Mouse (Mus musculus): ENCODE measurements at regions not wholly inside any gene's neighbourhood (a gene's known extent, or its start where the extent isn't known, plus 50 kb on each side); places are given as distances from the start of the nearest gene placed in this dataset.

- H3K9ac ChIP-seq (ENCODE audit: low read depth, low read length) = no peak overlapping the region
- no peak for ATAC-seq
- WGBS = 73% methylated on average over 4 of the region's 4 CpGs
- H3K4me3 ChIP-seq (ENCODE audit: low read length) = no peak overlapping the region
- no peaks in the 10 kb centered on the region for H3K27me3 ChIP-seq (replicated peaks; ENCODE audit: control insufficient read depth, insufficient read depth, low read length)
- H3K4me2 ChIP-seq (ENCODE audit: low read length) = no peak overlapping the region
- no peaks in the 10 kb centered on the region for H3K9me3 ChIP-seq (ENCODE audit: control insufficient read depth, low read length)
- H3K27ac ChIP-seq (ENCODE audit: low read depth, low read length) = no peak overlapping the region
- no peaks in the 10 kb centered on the region for H3K4me1 ChIP-seq (ENCODE audit: control insufficient read depth, insufficient read depth, low read depth, low read length)
- H3K36me3 ChIP-seq (ENCODE audit: control insufficient read depth, insufficient read depth, low read length) = no peaks in the 10 kb centered on the region
Measured at GRCm38 (mm10) chr5:51882594-51882993, 307.7 kb downstream of the Dhx15 start.

- ATAC-seq = no peak
- Histone ChIP-seq H3K4me1 (ENCODE audit: control insufficient read depth, insufficient read depth, low read depth, low read length) (no peaks in the 10 kb centered on the region), H3K4me3 (ENCODE audit: low read length) (no peak overlapping the region), H3K4me2 (ENCODE audit: low read length) (no peak overlapping the region), H3K9ac (ENCODE audit: low read depth, low read length) (no peak overlapping the region), H3K27me3 (replicated peaks; ENCODE audit: control insufficient read depth, insufficient read depth, low read length) (no peaks in the 10 kb centered on the region), H3K36me3 (ENCODE audit: control insufficient read depth, insufficient read depth, low read length) (no peaks in the 10 kb centered on the region), H3K9me3 (ENCODE audit: control insufficient read depth, low read length) (no peaks in the 10 kb centered on the region), H3K27ac (ENCODE audit: low read depth, low read length) (no peak overlapping the region)
- 86% methylated on average over 3 of the region's 3 CpGs for WGBS
Measured at GRCm38 (mm10) chr5:51882173-51882572, 308.1 kb downstream of the Dhx15 start.

GRCm38 (mm10) chr5:51876846-51877245 is 309.3 kb upstream of the Ppargc1a start:
- H3K9me3 ChIP-seq (ENCODE audit: control insufficient read depth, low read length) = no peaks in the 10 kb centered on the region
- H3K4me3 ChIP-seq (ENCODE audit: low read length) = no peak overlapping the region
- no peaks in the 10 kb centered on the region for H3K4me1 ChIP-seq (ENCODE audit: control insufficient read depth, insufficient read depth, low read depth, low read length)
- no peak overlapping the region for H3K9ac ChIP-seq (ENCODE audit: low read depth, low read length)
- no peaks in the 10 kb centered on the region for H3K36me3 ChIP-seq (ENCODE audit: control insufficient read depth, insufficient read depth, low read length)
- 79% methylated on average over 2 of the region's 2 CpGs for WGBS
- ATAC-seq = no peak
- no peak overlapping the region for H3K4me2 ChIP-seq (ENCODE audit: low read length)
- no peaks in the 10 kb centered on the region for H3K27me3 ChIP-seq (replicated peaks; ENCODE audit: control insufficient read depth, insufficient read depth, low read length)
- no peak overlapping the region for H3K27ac ChIP-seq (ENCODE audit: low read depth, low read length)

GRCm38 (mm10) chr5:51873571-51873970 is 306.0 kb upstream of the Ppargc1a start:
- Histone ChIP-seq H3K9ac (ENCODE audit: low read depth, low read length) (no peak overlapping the region), H3K4me3 (ENCODE audit: low read length) (no peak overlapping the region), H3K27ac (ENCODE audit: low read depth, low read length) (no peak overlapping the region), H3K4me2 (ENCODE audit: low read length) (no peak overlapping the region), H3K9me3 (ENCODE audit: control insufficient read depth, low read length) (no peaks in the 10 kb centered on the region), H3K27me3 (replicated peaks; ENCODE audit: control insufficient read depth, insufficient read depth, low read length) (no peaks in the 10 kb centered on the region), H3K36me3 (ENCODE audit: control insufficient read depth, insufficient read depth, low read length) (no peaks in the 10 kb centered on the region), H3K4me1 (ENCODE audit: control insufficient read depth, insufficient read depth, low read depth, low read length) (no peaks in the 10 kb centered on the region)
- no peak for ATAC-seq
- 85% methylated on average over 5 of the region's 5 CpGs for WGBS

GRCm38 (mm10) chr5:51871735-51872134 is 304.2 kb upstream of the Ppargc1a start:
- Histone ChIP-seq H3K4me3 (ENCODE audit: low read length) (no peak overlapping the region), H3K27ac (ENCODE audit: low read depth, low read length) (no peak overlapping the region), H3K9ac (ENCODE audit: low read depth, low read length) (no peak overlapping the region), H3K27me3 (replicated peaks; ENCODE audit: control insufficient read depth, insufficient read depth, low read length) (no peaks in the 10 kb centered on the region), H3K9me3 (ENCODE audit: control insufficient read depth, low read length) (no peaks in the 10 kb centered on the region), H3K4me2 (ENCODE audit: low read length) (no peak overlapping the region), H3K4me1 (ENCODE audit: control insufficient read depth, insufficient read depth, low read depth, low read length) (no peaks in the 10 kb centered on the region), H3K36me3 (ENCODE audit: control insufficient read depth, insufficient read depth, low read length) (no peaks in the 10 kb centered on the region)
- ATAC-seq = no peak
- WGBS = 83% methylated on average over 12 of the region's 12 CpGs

GRCm38 (mm10) chr5:51868223-51868713 is 300.7 kb upstream of the Ppargc1a start:
- no peaks in the 10 kb centered on the region for H3K36me3 ChIP-seq (ENCODE audit: control insufficient read depth, insufficient read depth, low read length)
- H3K9me3 ChIP-seq (ENCODE audit: control insufficient read depth, low read length) = no peaks in the 10 kb centered on the region
- H3K27me3 ChIP-seq (replicated peaks; ENCODE audit: control insufficient read depth, insufficient read depth, low read length) = no peaks in the 10 kb centered on the region
- 0 out of 2 replicates have a peak overlapping the region, but pooled peaks have one; percentile 31 for H3K4me2 ChIP-seq (ENCODE audit: low read length)
- no peak overlapping the region for H3K9ac ChIP-seq (ENCODE audit: low read depth, low read length)
- no peak overlapping the region for H3K4me3 ChIP-seq (ENCODE audit: low read length)
- no peak overlapping the region for H3K27ac ChIP-seq (ENCODE audit: low read depth, low read length)
- H3K4me1 ChIP-seq (ENCODE audit: control insufficient read depth, insufficient read depth, low read depth, low read length) = no peaks in the 10 kb centered on the region
- ATAC-seq = no peak; the same call in 1 of the 2 replicates
- whole genome bisulfite sequencing = 71% methylated on average over 18 of the region's 18 CpGs

GRCm38 (mm10) chr5:51866002-51866401 is 298.5 kb upstream of the Ppargc1a start:
- Histone ChIP-seq H3K27me3 (replicated peaks; ENCODE audit: control insufficient read depth, insufficient read depth, low read length) (no peaks in the 10 kb centered on the region), H3K4me2 (ENCODE audit: low read length) (no peak overlapping the region), H3K27ac (ENCODE audit: low read depth, low read length) (no peak overlapping the region), H3K4me3 (ENCODE audit: low read length) (no peak overlapping the region), H3K9me3 (ENCODE audit: control insufficient read depth, low read length) (no peaks in the 10 kb centered on the region), H3K4me1 (ENCODE audit: control insufficient read depth, insufficient read depth, low read depth, low read length) (no peaks in the 10 kb centered on the region), H3K9ac (ENCODE audit: low read depth, low read length) (no peak overlapping the region), H3K36me3 (ENCODE audit: control insufficient read depth, insufficient read depth, low read length) (no peaks in the 10 kb centered on the region)
- 63% methylated on average over 2 of the region's 2 CpGs for WGBS
- no peak for ATAC-seq

GRCm38 (mm10) chr5:51860496-51860895 is 293.0 kb upstream of the Ppargc1a start:
- Histone ChIP-seq H3K27ac (ENCODE audit: low read depth, low read length) (no peak overlapping the region), H3K9ac (ENCODE audit: low read depth, low read length) (no peak overlapping the region), H3K9me3 (ENCODE audit: control insufficient read depth, low read length) (no peaks in the 10 kb centered on the region), H3K27me3 (replicated peaks; ENCODE audit: control insufficient read depth, insufficient read depth, low read length) (no peaks in the 10 kb centered on the region), H3K36me3 (ENCODE audit: control insufficient read depth, insufficient read depth, low read length) (no peaks in the 10 kb centered on the region), H3K4me2 (ENCODE audit: low read length) (no peak overlapping the region), H3K4me3 (ENCODE audit: low read length) (no peak overlapping the region), H3K4me1 (ENCODE audit: control insufficient read depth, insufficient read depth, low read depth, low read length) (no peaks in the 10 kb centered on the region)
- WGBS = 77% methylated on average over 5 of the region's 5 CpGs
- ATAC-seq = no peak

GRCm38 (mm10) chr5:51853456-51854124 is 286.1 kb upstream of the Ppargc1a start:
- 65% methylated on average over 9 of the region's 9 CpGs for WGBS
- H3K9ac ChIP-seq (ENCODE audit: low read depth, low read length) = no peak overlapping the region
- H3K4me1 ChIP-seq (ENCODE audit: control insufficient read depth, insufficient read depth, low read depth, low read length) = no peaks in the 10 kb centered on the region
- H3K27ac ChIP-seq (ENCODE audit: low read depth, low read length) = no peak overlapping the region
- H3K4me3 ChIP-seq (ENCODE audit: low read length) = no peak overlapping the region
- H3K4me2 ChIP-seq (ENCODE audit: low read length) = no peak overlapping the region
- H3K36me3 ChIP-seq (ENCODE audit: control insufficient read depth, insufficient read depth, low read length) = no peaks in the 10 kb centered on the region
- no peak for ATAC-seq
- no peaks in the 10 kb centered on the region for H3K9me3 ChIP-seq (ENCODE audit: control insufficient read depth, low read length)
- no peaks in the 10 kb centered on the region for H3K27me3 ChIP-seq (replicated peaks; ENCODE audit: control insufficient read depth, insufficient read depth, low read length)

Measured in hindbrain, embryonic 16.5 days (tissue).